Mouse (Mus musculus) limb, embryonic 11.5 days (tissue): ENCODE data around the gene Osbp. TPM values are rescaled to one million over a fixed set of nuclear protein-coding genes. Genes with fewer than 3 reads are reported as not detected.

ENCODE experiments used
- ATAC-seq: fragments of 200-750 bp; cut with Nextera tagmentation; 2 replicates; pipeline ENCODE4 v1.8.0; 2017; ENCODE audit warnings: low read depth; ENCODE audit not compliant: insufficient number of reproducible peaks, low FRiP score, low TSS enrichment
- DNase-seq: peaks from one replicate; pipeline ENCODE4 v3.0.0-alpha.2; 2015; ENCODE audit warnings: low spot score
- H3K27ac ChIP-seq: fragments of 300-500 bp; sonication (generic); replicated peaks from 2 replicates; pipeline ENCODE4 v1.5.1; 2014; ENCODE audit warnings: low read depth, mild to moderate bottlenecking, low read length
- H3K27me3 ChIP-seq: fragments of 300-500 bp; sonication (generic); 2 replicates; pipeline ENCODE4 v1.6.1; 2014; ENCODE audit warnings: mild to moderate bottlenecking, low read length, mixed read lengths; ENCODE audit not compliant: control insufficient read depth, insufficient read depth
- H3K36me3 ChIP-seq: fragments of 300-500 bp; sonication (generic); 2 replicates; pipeline ENCODE4 v1.6.1; 2014; ENCODE audit warnings: mild to moderate bottlenecking, low read length, moderate library complexity, mixed read lengths; ENCODE audit not compliant: control insufficient read depth, insufficient read depth
- H3K4me1 ChIP-seq: fragments of 300-500 bp; sonication (generic); 2 replicates; pipeline ENCODE4 v1.6.1; 2014; ENCODE audit warnings: low read length, mixed read lengths; ENCODE audit not compliant: control insufficient read depth, insufficient read depth
- H3K4me2 ChIP-seq: fragments of 300-500 bp; sonication (generic); 2 replicates; pipeline ENCODE4 v1.6.1; 2014; ENCODE audit warnings: low read depth, mild to moderate bottlenecking, moderate library complexity; ENCODE audit not compliant: severe bottlenecking
- H3K4me3 ChIP-seq: fragments of 300-500 bp; sonication (generic); 2 replicates; pipeline ENCODE4 v1.5.1; 2014; ENCODE audit warnings: low read depth, low read length
- H3K9ac ChIP-seq: fragments of 300-500 bp; sonication (generic); 2 replicates; pipeline ENCODE4 v1.6.1; 2014; ENCODE audit warnings: mild to moderate bottlenecking, low read length
- H3K9me3 ChIP-seq: fragments of 300-500 bp; sonication (generic); 2 replicates; pipeline ENCODE4 v1.6.1; 2016; ENCODE audit warnings: low read length; ENCODE audit not compliant: control insufficient read depth
- WGBS: fragments of 180-500 bp; shearing (Covaris S2); extraction: QIAGEN DNeasy Blood & Tissue Kit; methylation state at CpG from one replicate; pipeline ENCODE4 v1.1.7; 2014; 5-methylcytosine and 5-hydroxymethylcytosine counted together
- polyA plus RNA-seq: library from polyadenylated mRNA; unstranded; fragments of >200 nt; fragmentation: Nextera tagmentation; extraction: Ambion mirVana; gene quantifications from 2 replicates; pipeline ENCODE4 v1.2.1, GENCODE M21; 2014

The Osbp gene
- polyA plus RNA-seq, 1 experiment from 2014 or later = 6.1 TPM

DNA sequence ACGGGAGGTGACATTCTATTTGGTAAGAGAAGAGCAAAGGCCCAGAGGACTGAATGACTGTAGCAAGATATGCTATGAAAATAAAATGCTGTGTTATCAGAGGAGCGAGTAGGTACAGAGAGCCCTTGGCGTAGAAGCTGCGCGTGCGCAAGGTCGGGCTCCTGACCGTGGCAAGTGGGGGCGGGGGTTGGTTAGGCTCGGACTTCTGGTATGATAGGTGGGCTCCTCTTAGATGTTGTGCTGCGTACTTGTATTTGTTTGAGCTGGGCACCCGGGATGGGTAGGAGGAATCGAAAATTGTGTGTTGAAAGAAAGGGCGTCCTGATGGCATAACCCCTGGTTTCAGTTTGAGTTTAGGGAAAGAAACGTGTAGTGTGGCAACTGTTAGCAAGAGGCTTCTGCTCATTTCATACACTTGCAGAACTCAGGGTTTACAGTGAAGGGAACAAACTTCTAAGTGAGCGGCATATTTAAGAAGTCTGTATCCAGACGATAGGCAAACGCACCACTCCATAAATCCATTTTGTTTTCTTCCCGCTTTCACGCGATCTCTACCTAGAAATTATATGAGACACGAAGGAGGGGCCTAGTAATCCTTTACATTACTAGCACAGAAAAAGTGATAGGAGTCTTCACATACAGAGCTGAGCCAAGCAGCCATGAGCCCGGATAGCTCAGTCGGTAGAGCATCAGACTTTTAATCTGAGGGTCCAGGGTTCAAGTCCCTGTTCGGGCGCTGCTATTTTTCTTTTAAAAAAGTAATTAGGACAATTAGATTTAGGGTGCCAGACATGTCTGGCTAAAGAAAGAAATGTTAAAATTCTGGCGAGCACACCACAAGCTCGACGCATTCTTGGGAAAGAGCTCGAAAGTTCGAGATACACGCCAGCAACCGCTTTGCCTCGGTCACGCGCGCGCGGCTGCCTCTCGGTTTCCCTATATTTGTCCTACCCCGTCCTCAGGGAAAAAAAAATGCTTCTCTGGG lies 39.9 kb downstream of the Osbp start:
- peak overlapping the region; percentile 58 for H3K4me2 ChIP-seq
- H3K9me3 ChIP-seq = no peaks in the 10 kb centered on the region
- peak overlapping the region; percentile 52 for H3K4me3 ChIP-seq
- ATAC-seq = peak; percentile 51; the same call in 1 of the 2 replicates
- under 1% methylated on average over 41 of the region's 41 CpGs for WGBS
- no peaks in the 10 kb centered on the region for H3K36me3 ChIP-seq
- H3K9ac ChIP-seq = peak overlapping the region; percentile 41; the same call in 1 of the 2 replicates
- no peaks in the 10 kb centered on the region for H3K27me3 ChIP-seq
- H3K4me1 ChIP-seq = no peaks in the 10 kb centered on the region
- DNase-seq = peak; percentile 97
- H3K27ac ChIP-seq = no peak overlapping the region

DNA sequence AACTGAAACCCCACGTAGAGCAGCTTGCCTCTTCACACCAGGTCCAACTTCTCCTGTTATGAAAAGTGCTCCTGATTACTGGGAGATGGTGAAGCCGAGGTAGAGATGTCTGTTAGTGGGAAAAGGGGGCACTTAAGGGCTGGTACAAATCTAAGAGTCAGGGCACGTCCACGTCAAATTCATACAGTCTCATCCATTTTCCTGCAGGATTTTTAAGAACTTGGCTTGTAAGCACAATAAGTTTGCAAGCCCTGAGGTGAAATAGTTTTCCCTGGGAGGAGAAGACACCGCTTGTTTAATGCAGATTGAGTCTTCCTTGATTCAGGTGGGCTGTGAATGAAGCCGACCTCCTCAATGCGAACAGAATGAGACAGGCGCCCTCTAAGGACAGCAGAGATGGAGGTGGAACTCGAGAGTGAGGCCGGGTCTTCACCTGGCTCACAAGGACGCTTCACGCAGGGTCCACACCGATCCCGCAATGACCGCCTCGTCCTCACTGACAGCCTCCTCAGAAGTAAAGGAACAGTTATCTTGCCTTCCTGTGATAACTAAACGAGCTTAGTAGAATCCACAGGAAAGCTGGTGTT lies 40.7 kb downstream of the Osbp start:
- H3K4me3 ChIP-seq = peak overlapping the region; percentile 52
- DNase-seq (peak; percentile 52), ATAC-seq (no peak)
- no peaks in the 10 kb centered on the region for H3K9me3 ChIP-seq
- no peaks in the 10 kb centered on the region for H3K4me1 ChIP-seq
- 0 out of 2 replicates have a peak overlapping the region, but pooled peaks have one; percentile 17 for H3K9ac ChIP-seq
- H3K36me3 ChIP-seq = no peaks in the 10 kb centered on the region
- peak overlapping the region; percentile 58 for H3K4me2 ChIP-seq
- no peak overlapping the region for H3K27ac ChIP-seq
- H3K27me3 ChIP-seq = no peaks in the 10 kb centered on the region
- WGBS = 1% methylated on average over 17 of the region's 17 CpGs

- Histone ChIP-seq H3K4me2 (peak overlapping the region; percentile 58; the same call in 1 of the 2 replicates), H3K27ac (no peak overlapping the region), H3K9ac (no peak overlapping the region), H3K9me3 (no peaks in the 10 kb centered on the region), H3K4me3 (0 out of 2 replicates have a peak overlapping the region, but pooled peaks have one; percentile 17), H3K4me1 (no peaks in the 10 kb centered on the region), H3K36me3 (no peaks in the 10 kb centered on the region), H3K27me3 (no peaks in the 10 kb centered on the region)
- ATAC-seq (no peak), DNase-seq (peak; percentile 76)
- 8% methylated on average over 17 of the region's 17 CpGs for WGBS
Measured at GRCm38 (mm10) chr19:12007105-12007931, 41.6 kb downstream of the Osbp start.

- peak; percentile 29 for DNase-seq
Measured at GRCm38 (mm10) chr19:12008410-12009380, 43.0 kb downstream of the Osbp start.

GRCm38 (mm10) chr19:12009501-12010280 lies 44.0 kb downstream of the Osbp start:
- H3K27me3 ChIP-seq = no peaks in the 10 kb centered on the region
- H3K4me2 ChIP-seq = peak overlapping the region; percentile 66
- no peaks in the 10 kb centered on the region for H3K9me3 ChIP-seq
- H3K4me1 ChIP-seq = no peaks in the 10 kb centered on the region
- under 1% methylated on average over 24 of the region's 24 CpGs for WGBS
- ATAC-seq (peak; percentile 7; the same call in 1 of the 2 replicates), DNase-seq (peak; percentile 87)
- peak overlapping the region; percentile 59 for H3K4me3 ChIP-seq
- no peaks in the 10 kb centered on the region for H3K36me3 ChIP-seq
- peak overlapping the region; percentile 85 for H3K9ac ChIP-seq
- peak overlapping the region; percentile 82 for H3K27ac ChIP-seq

More at GRCm38 (mm10) chr19:12008410-12009380, 43.0 kb downstream of the Osbp start:
- H3K27ac ChIP-seq = no peak overlapping the region
- H3K27me3 ChIP-seq = no peaks in the 10 kb centered on the region
- H3K9ac ChIP-seq = no peak overlapping the region
- no peak for ATAC-seq
- H3K4me1 ChIP-seq = no peaks in the 10 kb centered on the region
- no peaks in the 10 kb centered on the region for H3K9me3 ChIP-seq
- H3K36me3 ChIP-seq = no peaks in the 10 kb centered on the region
- H3K4me3 ChIP-seq = no peak overlapping the region
- 15% methylated on average over 17 of the region's 17 CpGs for WGBS
- H3K4me2 ChIP-seq = 0 out of 2 replicates have a peak overlapping the region, but pooled peaks have one; percentile 35

DNA sequence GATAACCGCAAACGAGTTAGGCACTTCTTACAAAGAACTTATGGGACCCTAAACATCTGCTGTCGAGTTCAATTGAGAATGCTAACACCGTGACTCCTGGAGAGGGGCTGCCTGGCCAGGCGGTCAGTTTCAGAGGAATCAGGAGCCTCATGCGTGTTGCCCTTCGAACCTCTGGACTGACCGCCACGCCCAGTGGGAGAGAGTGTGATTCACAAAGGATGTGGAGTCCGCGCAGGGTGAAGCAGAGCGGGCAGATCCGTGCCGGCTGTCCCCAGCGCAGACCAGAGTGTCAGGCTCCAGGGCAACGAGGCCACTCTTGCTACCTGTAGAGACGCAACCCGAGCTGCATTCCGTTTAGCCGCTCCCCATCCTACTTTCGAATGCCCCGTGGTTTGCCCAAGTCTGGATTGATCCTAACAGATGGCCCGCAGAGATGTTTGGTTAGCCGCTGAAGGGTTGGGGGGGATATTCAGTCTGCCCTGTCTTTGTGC lies 44.6 kb downstream of the Osbp start:
- ATAC-seq (peak; percentile 38), DNase-seq (peak; percentile 85)
- Histone ChIP-seq H3K9me3 (no peaks in the 10 kb centered on the region), H3K4me1 (no peaks in the 10 kb centered on the region), H3K27me3 (no peaks in the 10 kb centered on the region), H3K9ac (peak overlapping the region; percentile 85), H3K27ac (peak overlapping the region; percentile 82), H3K36me3 (no peaks in the 10 kb centered on the region), H3K4me2 (peak overlapping the region; percentile 66), H3K4me3 (peak overlapping the region; percentile 59)
- under 1% methylated on average over 24 of the region's 24 CpGs for WGBS
